Mouse (Mus musculus): ENCODE results near the gene Stkld1. TPM values are rescaled to one million over a fixed set of nuclear protein-coding genes. Genes with fewer than 3 reads are reported as not detected.

Gene Stkld1
- polyA plus RNA-seq, 1 experiment from 2014 or later, result 0.09 TPM

DNA sequence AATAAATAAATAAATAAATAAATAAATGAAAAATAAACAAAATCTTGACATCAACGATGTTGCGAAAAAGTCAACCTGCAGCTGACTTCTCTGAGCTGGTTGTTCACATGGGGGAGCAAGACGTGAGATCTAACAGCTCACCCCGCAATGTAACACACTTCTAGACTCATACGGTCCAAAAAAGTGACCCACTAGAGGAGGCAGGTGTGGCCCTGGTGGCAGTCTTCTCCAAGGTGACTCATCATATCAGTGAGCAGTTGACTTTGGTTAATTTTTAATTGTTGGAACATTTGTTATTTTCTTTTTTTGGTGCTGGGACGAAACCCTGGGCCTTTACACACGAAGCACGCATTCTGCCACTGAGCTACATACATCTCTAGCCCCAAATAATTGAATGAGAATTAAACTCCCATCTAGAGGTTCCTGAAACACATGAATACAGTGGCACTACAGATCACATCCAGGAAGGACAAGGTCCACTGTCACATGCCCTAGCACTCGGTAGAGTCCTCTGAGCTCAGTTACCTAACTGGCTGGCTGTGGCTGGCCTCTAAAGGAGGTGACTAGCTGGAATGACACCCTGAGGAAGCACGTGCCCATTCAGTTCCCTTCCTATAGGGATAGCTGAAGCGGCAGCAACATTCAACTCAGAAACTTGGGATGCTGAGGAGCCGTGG lies 23.1 kb downstream of the Stkld1 start:
- Histone ChIP-seq H3K9me3 (no peaks in the 10 kb centered on the region), H3K27me3 (ENCODE audit: insufficient read depth, poor library complexity, severe bottlenecking) (no peaks in the 10 kb centered on the region), H3K36me3 (peaks cover 97% of the 10 kb centered on the region), H3K27ac (no peak overlapping the region), H3K4me3 (no peak overlapping the region), H3K4me1 (replicated peaks) (peaks cover 3% of the 10 kb centered on the region)
- WGBS, result 95% methylated on average over 12 of the region's 12 CpGs
- no peak for DNase-seq (ENCODE audit: low spot score)

- H3K27me3 ChIP-seq (ENCODE audit: insufficient read depth, poor library complexity, severe bottlenecking), result no peaks in the 10 kb centered on the region
- 92% methylated on average over 2 of the region's 2 CpGs for WGBS
- H3K4me1 ChIP-seq (replicated peaks), result peaks cover 8% of the 10 kb centered on the region
- DNase-seq (ENCODE audit: low spot score), result no peak
- no peaks in the 10 kb centered on the region for H3K9me3 ChIP-seq
- H3K27ac ChIP-seq, result no peak overlapping the region
- peaks cover 97% of the 10 kb centered on the region for H3K36me3 ChIP-seq
- H3K4me3 ChIP-seq, result no peak overlapping the region
Observed at GRCm38 (mm10) chr2:26957488-26957859, 23.6 kb downstream of the Stkld1 start.

- H3K4me1 ChIP-seq (replicated peaks), result peaks cover 31% of the 10 kb centered on the region
- H3K9me3 ChIP-seq, result no peaks in the 10 kb centered on the region
- peaks cover 64% of the 10 kb centered on the region for H3K36me3 ChIP-seq
- H3K27me3 ChIP-seq (ENCODE audit: insufficient read depth, poor library complexity, severe bottlenecking), result no peaks in the 10 kb centered on the region
- H3K27ac ChIP-seq, result no peak overlapping the region
- no peak overlapping the region for H3K4me3 ChIP-seq
- WGBS, result 85% methylated on average over 4 of the region's 4 CpGs
- no peak for DNase-seq (ENCODE audit: low spot score)
Observed at GRCm38 (mm10) chr2:26960756-26961155, 26.9 kb downstream of the Stkld1 start.

GRCm38 (mm10) chr2:26963923-26964723 lies 30.3 kb downstream of the Stkld1 start, which contains the start of gene Rexo4:
TSS of gene Rexo4 (minus strand) at chr2:26964386.
- peaks cover 32% of the 10 kb centered on the region for H3K36me3 ChIP-seq
- peaks cover 31% of the 10 kb centered on the region for H3K4me1 ChIP-seq (replicated peaks)
- H3K9me3 ChIP-seq, result 0 out of 2 replicates have a peak, but pooled peaks cover 8% of the 10 kb centered on the region
- no peaks in the 10 kb centered on the region for H3K27me3 ChIP-seq (ENCODE audit: insufficient read depth, poor library complexity, severe bottlenecking)
- 1% methylated on average over 50 of the region's 50 CpGs for WGBS
- peak; percentile 94 for DNase-seq (ENCODE audit: low spot score)
- H3K4me3 ChIP-seq, result peak within 1 kb of the TSS; percentile 81
- peak within 1 kb of the TSS; percentile 98 for H3K27ac ChIP-seq

GRCm38 (mm10) chr2:26964724-26965370 lies 31.0 kb downstream of the Stkld1 start:
- 16% methylated on average over 14 of the region's 14 CpGs for WGBS

DNA sequence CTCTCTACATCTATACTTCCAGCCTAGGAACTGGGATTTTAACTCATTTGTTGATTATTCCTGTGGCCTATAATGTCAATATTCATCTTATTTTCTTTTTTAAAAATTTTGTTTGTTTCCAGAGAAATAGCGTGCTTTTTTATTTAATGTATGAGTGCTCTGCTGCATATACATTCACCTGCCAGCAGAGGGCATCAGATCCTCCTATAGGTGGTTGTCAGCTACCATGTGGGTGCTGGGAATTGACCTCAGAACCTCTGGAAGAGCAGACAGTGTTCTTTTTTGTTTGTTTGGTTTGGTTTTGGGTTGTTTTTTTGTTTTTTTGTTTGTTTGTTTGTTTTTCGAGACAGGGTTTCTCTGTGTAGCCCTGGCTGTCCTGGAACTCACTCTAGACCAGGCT lies 33.4 kb downstream of the Stkld1 start:
- peaks cover 31% of the 10 kb centered on the region for H3K4me1 ChIP-seq (replicated peaks)
- no peak overlapping the region for H3K4me3 ChIP-seq
- no peaks in the 10 kb centered on the region for H3K27me3 ChIP-seq (ENCODE audit: insufficient read depth, poor library complexity, severe bottlenecking)
- H3K36me3 ChIP-seq, result peaks cover 3% of the 10 kb centered on the region
- H3K9me3 ChIP-seq, result 0 out of 2 replicates have a peak, but pooled peaks cover 8% of the 10 kb centered on the region
- 73% methylated on average over 2 of the region's 2 CpGs for WGBS
- no peak for DNase-seq (ENCODE audit: low spot score)
- no peak overlapping the region for H3K27ac ChIP-seq

More at GRCm38 (mm10) chr2:26964724-26965370, 31.0 kb downstream of the Stkld1 start:
- H3K4me3 ChIP-seq, result peak overlapping the region; percentile 81
- peak overlapping the region; percentile 98 for H3K27ac ChIP-seq
- peaks cover 27% of the 10 kb centered on the region for H3K36me3 ChIP-seq
- H3K27me3 ChIP-seq (ENCODE audit: insufficient read depth, poor library complexity, severe bottlenecking), result no peaks in the 10 kb centered on the region
- H3K4me1 ChIP-seq (replicated peaks), result peaks cover 31% of the 10 kb centered on the region
- DNase-seq (ENCODE audit: low spot score), result peak; percentile 7
- H3K9me3 ChIP-seq, result 0 out of 2 replicates have a peak, but pooled peaks cover 8% of the 10 kb centered on the region

DNA sequence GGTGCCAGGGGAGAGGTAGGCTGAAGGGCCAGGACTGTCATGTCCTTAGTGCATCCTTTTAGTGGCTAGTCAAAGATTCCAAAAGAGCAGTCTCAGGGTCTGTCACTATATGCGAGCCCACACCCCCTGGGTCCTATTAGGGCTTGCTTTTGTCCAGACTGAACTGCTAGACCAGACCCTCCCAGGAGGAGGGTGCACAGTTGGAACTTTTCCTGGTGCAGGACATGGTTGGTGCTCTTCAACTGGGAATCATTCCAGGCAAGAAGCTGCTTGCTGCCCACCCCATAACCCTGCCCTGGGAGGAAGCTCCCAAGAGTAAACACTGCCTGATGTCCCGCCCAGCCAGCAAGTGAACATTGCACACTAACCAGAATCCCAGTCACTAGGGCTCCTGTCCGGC lies 39.3 kb downstream of the Stkld1 start, which contains the start of gene Adamts13:
Gene Adamts13 (plus strand): TSS at position 301 of the 400 bp plus-strand sequence.
- H3K27ac ChIP-seq, result peak within 1 kb of the TSS; percentile 40; the same call in 1 of the 2 replicates
- WGBS, result 66% methylated on average over 3 of the region's 3 CpGs
- no peaks in the 10 kb centered on the region for H3K36me3 ChIP-seq
- no peaks in the 10 kb centered on the region for H3K9me3 ChIP-seq
- H3K27me3 ChIP-seq (ENCODE audit: insufficient read depth, poor library complexity, severe bottlenecking), result no peaks in the 10 kb centered on the region
- DNase-seq (ENCODE audit: low spot score), result no peak
- H3K4me3 ChIP-seq, result no peak within 1 kb of the TSS
- peaks cover 10% of the 10 kb centered on the region for H3K4me1 ChIP-seq (replicated peaks)

DNA sequence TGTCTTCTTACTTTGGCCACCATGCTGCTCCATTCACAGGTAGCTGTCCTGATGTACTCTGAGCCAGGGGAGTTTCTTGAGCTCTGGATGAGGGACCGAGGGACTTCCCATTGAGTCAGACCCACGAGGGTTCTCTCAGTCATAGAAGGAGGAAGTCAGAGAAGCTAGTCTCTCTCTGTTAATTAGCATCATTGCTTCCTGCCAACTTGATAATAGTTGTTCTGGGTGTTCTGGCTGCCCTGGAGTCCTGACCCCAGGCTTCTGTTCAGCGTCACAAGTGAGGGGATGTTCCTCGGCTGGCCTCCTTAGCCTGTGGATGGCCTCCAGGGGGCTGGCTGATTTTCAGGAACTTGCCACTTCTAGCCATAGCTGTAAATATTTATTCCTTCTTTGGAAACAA lies 40.1 kb downstream of the Stkld1 start:
- DNase-seq (ENCODE audit: low spot score), result no peak
- Histone ChIP-seq H3K36me3 (no peaks in the 10 kb centered on the region), H3K27ac (no peak overlapping the region), H3K4me1 (replicated peaks) (peaks cover 10% of the 10 kb centered on the region), H3K27me3 (ENCODE audit: insufficient read depth, poor library complexity, severe bottlenecking) (no peaks in the 10 kb centered on the region), H3K4me3 (no peak overlapping the region), H3K9me3 (no peaks in the 10 kb centered on the region)
- 71% methylated on average over 4 of the region's 4 CpGs for WGBS

DNA sequence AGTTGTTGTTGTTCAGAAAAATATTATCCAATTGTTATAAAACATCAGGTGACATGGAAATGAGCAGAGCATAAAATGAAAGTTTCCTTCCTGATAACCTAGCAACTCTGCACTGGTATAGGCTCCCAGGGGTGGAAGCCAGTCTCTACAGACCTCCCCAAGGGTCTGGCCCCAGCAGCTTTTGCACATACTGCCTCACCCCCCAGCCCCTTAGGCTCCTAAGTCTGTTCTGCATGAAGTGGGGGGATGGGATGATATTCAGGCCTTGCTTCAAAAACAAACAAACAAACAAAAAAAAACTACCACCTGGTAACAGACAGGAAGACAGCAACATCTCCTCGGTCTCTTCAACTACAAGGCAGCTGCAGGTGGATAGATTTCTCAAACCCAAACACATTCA lies 46.5 kb downstream of the Stkld1 start:
- no peaks in the 10 kb centered on the region for H3K9me3 ChIP-seq
- H3K27me3 ChIP-seq (ENCODE audit: insufficient read depth, poor library complexity, severe bottlenecking), result no peaks in the 10 kb centered on the region
- no peaks in the 10 kb centered on the region for H3K4me1 ChIP-seq (replicated peaks)
- no peak overlapping the region for H3K27ac ChIP-seq
- 75% methylated on average over 1 of the region's 1 CpGs for WGBS
- H3K4me3 ChIP-seq, result no peak overlapping the region
- DNase-seq (ENCODE audit: low spot score), result no peak
- no peaks in the 10 kb centered on the region for H3K36me3 ChIP-seq

GRCm38 (mm10) chr2:26984179-26984578 lies 50.3 kb downstream of the Stkld1 start:
- Histone ChIP-seq H3K4me3 (no peak overlapping the region), H3K27me3 (ENCODE audit: insufficient read depth, poor library complexity, severe bottlenecking) (no peaks in the 10 kb centered on the region), H3K9me3 (no peaks in the 10 kb centered on the region), H3K36me3 (no peaks in the 10 kb centered on the region), H3K4me1 (replicated peaks) (no peaks in the 10 kb centered on the region), H3K27ac (no peak overlapping the region)
- no peak for DNase-seq (ENCODE audit: low spot score)
- WGBS, result 79% methylated on average over 2 of the region's 2 CpGs

DNA sequence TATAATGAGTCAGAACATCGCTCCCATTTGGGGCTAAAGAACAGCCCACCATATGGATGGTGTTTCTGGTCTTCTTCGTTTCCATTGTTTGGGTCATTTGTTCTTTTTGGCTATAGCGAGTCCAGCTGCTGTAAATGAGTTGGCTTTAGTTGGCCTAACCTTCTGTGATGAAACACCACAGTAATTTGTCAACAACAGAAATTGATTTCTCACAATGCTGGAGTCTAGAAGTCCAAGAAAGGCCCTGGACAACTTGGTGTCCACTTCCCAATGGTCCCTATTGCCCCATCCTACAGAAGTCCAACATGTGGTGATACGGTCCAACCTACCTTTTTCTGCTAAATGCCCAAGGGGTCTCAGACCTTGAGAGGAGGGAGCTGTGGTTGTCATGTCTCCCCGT lies 50.8 kb downstream of the Stkld1 start:
- Histone ChIP-seq H3K36me3 (no peaks in the 10 kb centered on the region), H3K4me1 (replicated peaks) (no peaks in the 10 kb centered on the region), H3K4me3 (no peak overlapping the region), H3K27ac (no peak overlapping the region), H3K9me3 (no peaks in the 10 kb centered on the region), H3K27me3 (ENCODE audit: insufficient read depth, poor library complexity, severe bottlenecking) (no peaks in the 10 kb centered on the region)
- no peak for DNase-seq (ENCODE audit: low spot score)
- WGBS, result 89% methylated on average over 5 of the region's 5 CpGs

DNA sequence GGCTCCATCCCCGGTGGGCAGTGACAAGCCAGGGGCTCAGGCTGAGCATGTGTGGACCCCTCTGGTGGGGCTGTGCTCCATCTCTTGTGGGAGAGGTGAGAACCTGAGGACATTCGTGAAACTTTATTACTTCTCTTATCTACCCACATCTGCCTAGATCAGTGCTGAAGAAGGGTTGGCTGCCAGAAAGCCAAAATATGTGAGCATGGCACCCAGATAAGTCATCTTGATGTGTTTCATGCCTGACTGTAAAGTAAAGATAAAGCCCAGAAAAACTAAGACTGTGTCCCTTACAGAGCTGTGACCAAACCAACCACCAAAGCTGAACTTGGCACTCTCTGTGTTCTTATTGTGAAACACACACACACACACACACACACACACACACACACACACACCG lies 60.1 kb downstream of the Stkld1 start:
- H3K36me3 ChIP-seq, result no peaks in the 10 kb centered on the region
- WGBS, result 84% methylated on average over 3 of the region's 3 CpGs
- DNase-seq (ENCODE audit: low spot score), result no peak
- H3K4me3 ChIP-seq, result no peak overlapping the region
- no peaks in the 10 kb centered on the region for H3K27me3 ChIP-seq (ENCODE audit: insufficient read depth, poor library complexity, severe bottlenecking)
- no peaks in the 10 kb centered on the region for H3K4me1 ChIP-seq (replicated peaks)
- H3K9me3 ChIP-seq, result no peaks in the 10 kb centered on the region
- no peak overlapping the region for H3K27ac ChIP-seq

GRCm38 (mm10) chr2:26997498-26997897 lies 63.7 kb downstream of the Stkld1 start:
- Histone ChIP-seq H3K36me3 (no peaks in the 10 kb centered on the region), H3K9me3 (no peaks in the 10 kb centered on the region), H3K4me1 (replicated peaks) (no peaks in the 10 kb centered on the region), H3K27me3 (ENCODE audit: insufficient read depth, poor library complexity, severe bottlenecking) (no peaks in the 10 kb centered on the region), H3K27ac (no peak overlapping the region), H3K4me3 (no peak overlapping the region)
- WGBS, result 80% methylated on average over 1 of the region's 1 CpGs
- no peak for DNase-seq (ENCODE audit: low spot score)
